Mouse (Mus musculus) layer of hippocampus, adult 11-12 months (tissue): ENCODE data around the gene Slc7a12.

Source experiments
- DNase-seq: peaks from one replicate; pipeline ENCODE4 v3.0.0; 2022; ENCODE audit warnings: low spot score

Slc7a12 gene

DNA sequence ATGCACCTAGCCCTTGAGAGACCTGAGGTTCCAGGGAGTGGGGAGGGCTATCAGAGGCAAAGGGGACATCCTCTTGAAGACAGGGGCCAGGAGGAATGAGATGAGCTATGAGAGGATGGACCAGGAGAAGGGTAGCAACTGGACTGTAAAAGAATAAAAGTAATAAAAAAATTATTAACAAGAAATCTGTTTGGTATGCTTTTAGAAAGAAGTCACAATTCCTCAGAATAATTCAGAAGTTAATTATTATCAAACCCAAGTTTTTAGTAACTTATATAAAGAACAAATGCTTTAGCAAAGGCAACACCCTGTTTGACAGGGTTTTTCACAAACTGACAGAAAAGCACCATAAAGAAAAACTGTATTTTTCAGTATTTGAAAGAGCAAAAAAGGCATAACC, at the start of gene Slc7a12:
Slc7a12 (plus strand) TSS at position 301 of the 400 bp plus-strand sequence.
- DNase-seq: no peak

DNA sequence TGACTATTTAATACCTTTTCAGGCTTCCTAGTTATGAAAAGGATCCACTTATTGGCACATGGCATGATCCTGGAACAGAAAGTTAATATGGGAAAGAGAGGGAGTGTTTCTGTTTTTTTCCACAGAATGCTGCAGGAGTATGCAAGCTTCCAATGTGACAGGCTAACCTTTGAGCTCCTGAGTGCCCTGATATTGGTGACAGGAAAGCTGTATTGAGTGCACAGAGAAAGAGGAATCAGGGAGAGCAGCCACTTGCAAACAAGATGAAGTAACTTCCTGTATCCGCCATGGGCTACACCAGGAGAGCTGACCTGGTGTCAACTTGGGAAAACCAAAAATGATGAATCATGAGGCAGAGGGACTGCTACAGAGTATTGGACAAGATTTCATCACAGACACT, 48.1 kb upstream of the Slc7a12 start:
- DNase-seq: no peak

DNA sequence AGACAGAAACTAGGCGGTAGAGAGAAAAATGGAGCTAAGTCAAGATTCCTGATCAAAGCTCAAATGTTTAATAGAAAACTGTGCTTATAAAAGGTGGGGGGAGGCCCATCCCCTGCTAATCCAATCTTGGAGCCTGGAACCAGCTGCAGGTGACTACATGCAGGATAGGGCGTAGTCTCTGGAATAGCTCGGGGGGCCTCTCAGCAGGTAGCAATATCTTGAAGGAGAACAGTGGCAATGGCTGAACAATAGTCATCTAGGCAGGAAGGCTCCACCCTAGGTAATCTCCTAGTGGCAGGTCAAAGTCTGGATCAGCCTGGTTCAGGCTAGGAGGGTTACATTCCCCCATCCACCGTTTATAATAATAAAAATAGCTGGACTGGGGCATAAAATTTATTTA, 34.5 kb upstream of the Slc7a12 start:
- no peak for DNase-seq

DNA sequence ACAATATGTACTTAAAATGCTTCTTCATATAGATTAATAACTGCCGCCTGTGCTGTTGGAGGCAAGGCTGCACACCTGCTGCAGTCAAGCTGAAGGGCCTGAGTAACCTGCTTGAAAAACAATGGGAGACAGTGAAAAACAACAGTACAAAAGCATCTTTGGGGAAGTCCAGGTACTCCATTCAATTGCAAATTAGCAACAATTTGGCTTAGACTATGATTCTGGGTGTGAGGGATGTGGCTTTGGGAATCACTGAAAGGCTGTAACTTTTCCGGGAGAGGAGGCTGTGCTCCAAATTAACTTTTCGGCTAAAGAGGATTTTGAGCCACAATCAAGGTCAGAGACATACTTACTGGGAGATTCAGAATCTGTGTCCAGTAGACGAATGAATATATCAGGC, 33.8 kb upstream of the Slc7a12 start:
- DNase-seq: no peak
